Mouse (Mus musculus) embryonic stem cell, embryonic (primary cell): Measurements from ENCODE around the gene Trim66.

Experiments used
- CTCF ChIA-PET, 4 experiments: fragments of 300-600 bp in 2 of 4; fragments of 350-600 bp in 2 of 4; sonication (Branson Sonifier 250); formaldehyde crosslinking; loops; one replicate each; lab custom pipeline; 2022; ENCODE audit warnings: inconsistent platforms in 2 of 4; lab: Charles Lee
- POLR2A ChIA-PET, 4 experiments: fragments of 300-600 bp in 2 of 4; fragments of 350-600 bp in 2 of 4; sonication (Branson Sonifier 250); formaldehyde crosslinking; loops; one replicate each; lab custom pipeline; 2022; ENCODE audit warnings: antibody characterized with exemption in 4 of 4, inconsistent platforms in 1 of 4; lab: Charles Lee

Trim66 gene

GRCm38 (mm10) chr7:109508034-109508433, at the start of gene Trim66:
Trim66 (minus strand) TSS chr7:109508134.
- ChIA-PET POLR2A (interaction anchor here (0.6 to 12.5 kb wide), 30 partner anchors 8 to 361 kb away, joined by 3 to 379 read pairs (median 5); partner anchors contain the start of genes Rpl27a (in 4 of the 4), Akip1 (in 1 of the 4) and St5 (in 1 of the 4)), CTCF (interaction anchor here in 2 of 4 experiments (0.6 to 1.3 kb wide), 4 partner anchors 10 to 1914 kb away, joined by 3 to 4 read pairs (median 3); no protein-coding TSS in a partner anchor)

GRCm38 (mm10) chr7:109546726-109547125, 38.8 kb upstream of the Trim66 start:
- CTCF ChIA-PET, result no interaction called here
- POLR2A ChIA-PET, result interaction anchor here in 1 of 4 experiments (29.8 kb wide), 1 partner anchor 21 kb away, joined by 400 read pairs; the partner anchor contains the start of gene Rpl27a

GRCm38 (mm10) chr7:109546186-109546585, 38.3 kb upstream of the Trim66 start:
- POLR2A ChIA-PET, result interaction anchor here in 1 of 4 experiments (29.8 kb wide), 1 partner anchor 20 kb away, joined by 400 read pairs; the partner anchor contains the start of gene Rpl27a
- CTCF ChIA-PET, result no interaction called here

GRCm38 (mm10) chr7:109545255-109545993, 37.5 kb upstream of the Trim66 start:
- ChIA-PET POLR2A (interaction anchor here in 3 of 4 experiments (0.6 to 29.8 kb wide), 10 partner anchors 10 to 175 kb away, joined by 3 to 400 read pairs (median 4); partner anchors contain the start of gene Rpl27a (in 2 of the 3)), CTCF (no interaction called here)

- CTCF ChIA-PET, result no interaction called here
- POLR2A ChIA-PET, result interaction anchor here in 3 of 4 experiments (0.6 to 29.8 kb wide), 11 partner anchors 11 to 176 kb away, joined by 3 to 400 read pairs (median 4); partner anchors contain the start of gene Rpl27a (in 2 of the 3)
Measured at GRCm38 (mm10) chr7:109544792-109545191, 36.9 kb upstream of the Trim66 start.

- POLR2A ChIA-PET, result interaction anchor here in 3 of 4 experiments (1.1 to 29.8 kb wide), 9 partner anchors 9 to 74 kb away, joined by 3 to 400 read pairs (median 4); partner anchors contain the start of gene Rpl27a (in 3 of the 3)
- CTCF ChIA-PET, result interaction anchor here in 1 of 4 experiments (1.2 kb wide), 1 partner anchor 403 kb away, joined by 3 read pairs; no protein-coding TSS in a partner anchor
Measured at GRCm38 (mm10) chr7:109542364-109542628, 34.4 kb upstream of the Trim66 start.

GRCm38 (mm10) chr7:109541609-109542363, 33.9 kb upstream of the Trim66 start:
- CTCF ChIA-PET, result interaction anchor here in 1 of 4 experiments (1.2 kb wide), 1 partner anchor 403 kb away, joined by 3 read pairs; no protein-coding TSS in a partner anchor

GRCm38 (mm10) chr7:109540902-109541301, 33.0 kb upstream of the Trim66 start:
- ChIA-PET CTCF (no interaction called here), POLR2A (interaction anchor here in 3 of 4 experiments (0.6 to 29.8 kb wide), 10 partner anchors 10 to 45 kb away, joined by 3 to 400 read pairs (median 4); partner anchors contain the start of gene Rpl27a (in 2 of the 3))

More at GRCm38 (mm10) chr7:109541609-109542363, 33.9 kb upstream of the Trim66 start:
- POLR2A ChIA-PET, result interaction anchor here (0.6 to 29.8 kb wide), 13 partner anchors 9 to 75 kb away, joined by 3 to 400 read pairs (median 4); partner anchors contain the start of gene Rpl27a (in 3 of the 4)

GRCm38 (mm10) chr7:109536451-109536946, 28.6 kb upstream of the Trim66 start:
- ChIA-PET CTCF (no interaction called here), POLR2A (interaction anchor here in 2 of 4 experiments (2.8 to 29.8 kb wide), 3 partner anchors 2 to 18 kb away, joined by 17 to 400 read pairs (median 400); partner anchors contain the start of gene Rpl27a (in 2 of the 2))

GRCm38 (mm10) chr7:109534921-109535320, 27.0 kb upstream of the Trim66 start:
- POLR2A ChIA-PET, result interaction anchor here in 3 of 4 experiments (1.2 to 29.8 kb wide), 4 partner anchors 4 to 16 kb away, joined by 5 to 400 read pairs (median 208); partner anchors contain the start of gene Rpl27a (in 2 of the 3)
- CTCF ChIA-PET, result no interaction called here

GRCm38 (mm10) chr7:109533888-109534287, 26.0 kb upstream of the Trim66 start:
- ChIA-PET POLR2A (interaction anchor here in 2 of 4 experiments (2.8 to 29.8 kb wide), 3 partner anchors 5 to 15 kb away, joined by 17 to 400 read pairs (median 400); partner anchors contain the start of gene Rpl27a (in 2 of the 2)), CTCF (interaction anchor here in 1 of 4 experiments (0.7 kb wide), 1 partner anchor 404 kb away, joined by 3 read pairs; no protein-coding TSS in a partner anchor)

GRCm38 (mm10) chr7:109533129-109533528, 25.2 kb upstream of the Trim66 start:
- ChIA-PET POLR2A (interaction anchor here in 2 of 4 experiments (0.8 to 29.8 kb wide), 7 partner anchors 6 to 40 kb away, joined by 3 to 400 read pairs (median 7); partner anchors contain the start of gene Rpl27a (in 2 of the 2)), CTCF (interaction anchor here in 2 of 4 experiments (0.7 to 1.5 kb wide), 2 partner anchors 85 to 403 kb away, joined by 3 to 5 read pairs; no protein-coding TSS in a partner anchor)

- CTCF ChIA-PET, result interaction anchor here in 1 of 4 experiments (1.5 kb wide), 1 partner anchor 86 kb away, joined by 5 read pairs; no protein-coding TSS in a partner anchor
- POLR2A ChIA-PET, result interaction anchor here in 2 of 4 experiments (0.5 to 29.8 kb wide), 10 partner anchors 6 to 129 kb away, joined by 3 to 400 read pairs (median 4); partner anchors contain the start of gene Rpl27a (in 2 of the 2)
Measured at GRCm38 (mm10) chr7:109532691-109533090, 24.8 kb upstream of the Trim66 start.

- ChIA-PET CTCF (no interaction called here), POLR2A (interaction anchor here (1.1 to 29.8 kb wide), 9 partner anchors 6 to 130 kb away, joined by 3 to 400 read pairs (median 7); partner anchors contain the start of gene Rpl27a (in 4 of the 4))
Measured at GRCm38 (mm10) chr7:109531501-109531900, 23.6 kb upstream of the Trim66 start.

GRCm38 (mm10) chr7:109529741-109530140, 21.8 kb upstream of the Trim66 start:
- CTCF ChIA-PET, result no interaction called here
- POLR2A ChIA-PET, result interaction anchor here (0.7 to 29.8 kb wide), 16 partner anchors 4 to 184 kb away, joined by 3 to 400 read pairs (median 4); partner anchors contain the start of genes Rpl27a (in 3 of the 4), Akip1 (in 1 of the 4) and St5 (in 1 of the 4)

GRCm38 (mm10) chr7:109528356-109528755, 20.4 kb upstream of the Trim66 start:
- ChIA-PET CTCF (interaction anchor here in 3 of 4 experiments (0.6 to 1.4 kb wide), 9 partner anchors 9 to 363 kb away, joined by 3 to 4 read pairs (median 3); partner anchors contain the start of gene Rpl27a (in 1 of the 3)), POLR2A (interaction anchor here in 3 of 4 experiments (0.5 to 29.8 kb wide), 26 partner anchors 2 to 533 kb away, joined by 3 to 400 read pairs (median 6); partner anchors contain the start of genes Rpl27a (in 3 of the 3), Akip1 (in 1 of the 3), St5 (in 1 of the 3) and Trim66 (in 1 of the 3))
